Mouse (Mus musculus) lung, adult 2 months (tissue): ENCODE measurements around the gene Esrrg. TPM values are rescaled to one million over a fixed set of nuclear protein-coding genes. Genes with fewer than 3 reads are reported as not detected.

Experiments used
- DNase-seq: peaks from one replicate; pipeline ENCODE4 v3.0.0; 2022
- H3K4me1 ChIP-seq: fragments of 200-500 bp; 2 replicates; pipeline ENCODE4 v1.6.1; 2011; ENCODE audit warnings: low read length; ENCODE audit not compliant: control insufficient read depth, insufficient read depth
- H3K4me3 ChIP-seq: fragments of 200-500 bp; replicated peaks from 2 replicates; pipeline ENCODE3; 2011; ENCODE audit warnings: low read depth, mild to moderate bottlenecking, control low read depth, low read length; ENCODE audit errors: extremely low read depth
- CTCF ChIP-seq: fragments of 200-500 bp; IDR thresholded peaks from 2 replicates; pipeline ENCODE4 v1.5.1; 2011; ENCODE audit warnings: mild to moderate bottlenecking, low read length, control low read depth; ENCODE audit not compliant: insufficient read depth
- POLR2A ChIP-seq: fragments of 200-500 bp; IDR thresholded peaks from 2 replicates; pipeline ENCODE4 v1.6.1; 2011; ENCODE audit warnings: low read depth, mild to moderate bottlenecking, control low read depth, low read length, borderline replicate concordance; ENCODE audit errors: extremely low read depth
- WGBS: fragments of 180-500 bp; shearing (Covaris S2); methylation state at CpG from one replicate; pipeline ENCODE4 v1.1.7; 2018; 5-methylcytosine and 5-hydroxymethylcytosine counted together
- polyA plus RNA-seq: library from polyadenylated mRNA; depleted of rRNA; stranded (reverse); fragments of >200 nt; gene quantifications from 2 replicates; pipeline ENCODE4 v1.2.3, GENCODE M21; 2012

Esrrg gene
- polyA plus RNA-seq, 1 experiment = 1.3 TPM

GRCm38 (mm10) chr1:188156520-188156919, 547.9 kb downstream of the Esrrg start:
- no peak for DNase-seq
- no peak overlapping the region for H3K4me3 ChIP-seq
- WGBS = 98% methylated on average over 5 of the region's 5 CpGs

GRCm38 (mm10) chr1:188157237-188157955, 548.8 kb downstream of the Esrrg start:
- WGBS = 61% methylated on average over 7 of the region's 7 CpGs
- Histone ChIP-seq H3K4me1 (no peaks in the 10 kb centered on the region), H3K4me3 (no peak overlapping the region)
- no peak for TF ChIP-seq CTCF
- no peak for TF ChIP-seq POLR2A
- DNase-seq = no peak

More at GRCm38 (mm10) chr1:188156520-188156919, 547.9 kb downstream of the Esrrg start:
- H3K4me1 ChIP-seq = no peaks in the 10 kb centered on the region
- TF ChIP-seq CTCF (no peak), POLR2A (no peak)

DNA sequence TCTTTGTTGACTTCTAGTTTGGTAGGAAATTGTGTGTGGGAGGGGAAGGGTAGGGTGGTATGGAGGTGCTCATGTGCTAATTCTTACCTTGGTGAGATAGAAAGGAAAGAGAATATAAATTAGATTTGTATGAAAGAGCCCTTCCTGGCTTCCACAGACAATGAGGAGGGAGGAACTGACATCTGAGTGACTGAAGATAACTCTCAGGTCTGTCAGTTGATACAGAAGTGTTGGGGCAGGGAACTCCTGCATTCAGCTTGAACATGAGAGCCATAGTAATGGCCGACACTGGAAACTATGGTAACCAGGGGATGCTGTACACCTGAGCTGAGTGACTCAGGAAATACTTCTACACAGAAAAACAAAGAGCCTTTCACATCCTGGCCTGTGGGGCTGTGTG, 550.1 kb downstream of the Esrrg start:
- no peak for TF ChIP-seq POLR2A
- TF ChIP-seq CTCF = no peak
- Histone ChIP-seq H3K4me1 (no peaks in the 10 kb centered on the region), H3K4me3 (no peak overlapping the region)
- 63% methylated on average over 1 of the region's 1 CpGs for WGBS
- no peak for DNase-seq

GRCm38 (mm10) chr1:188159108-188159507, 550.5 kb downstream of the Esrrg start:
- DNase-seq = no peak
- Histone ChIP-seq H3K4me1 (no peaks in the 10 kb centered on the region), H3K4me3 (no peak overlapping the region)
- WGBS = 75% methylated on average over 2 of the region's 2 CpGs
- TF ChIP-seq POLR2A (no peak), CTCF (no peak)

DNA sequence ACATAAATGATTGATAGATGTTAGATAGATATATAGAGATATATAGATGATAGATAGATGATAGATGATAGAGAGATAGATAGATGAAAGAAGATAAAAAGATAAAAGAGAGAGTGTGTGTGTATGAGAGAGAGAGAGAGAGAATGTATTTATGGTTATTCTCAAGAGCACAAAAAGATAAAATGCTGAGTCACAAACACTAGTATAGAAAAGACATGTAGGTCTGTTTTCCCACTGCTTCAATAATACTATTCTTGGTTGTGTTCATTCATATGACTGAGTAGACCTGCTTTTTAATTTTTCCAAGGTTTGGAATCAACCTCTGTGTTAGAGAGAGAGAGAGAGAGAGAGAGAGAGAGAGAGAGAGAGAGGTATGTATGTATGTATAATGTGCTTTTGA, 554.5 kb downstream of the Esrrg start:
- no peaks in the 10 kb centered on the region; the same call in 1 of the 2 replicates for H3K4me1 ChIP-seq
- no peak for DNase-seq
- TF ChIP-seq CTCF = no peak
- no peak for TF ChIP-seq POLR2A
- H3K4me3 ChIP-seq = no peak overlapping the region

GRCm38 (mm10) chr1:188164251-188164650, 555.7 kb downstream of the Esrrg start:
- DNase-seq = no peak
- TF ChIP-seq CTCF = no peak
- TF ChIP-seq POLR2A = no peak
- Histone ChIP-seq H3K4me1 (no peaks in the 10 kb centered on the region; the same call in 1 of the 2 replicates), H3K4me3 (no peak overlapping the region)
- WGBS = 63% methylated on average over 6 of the region's 6 CpGs

DNA sequence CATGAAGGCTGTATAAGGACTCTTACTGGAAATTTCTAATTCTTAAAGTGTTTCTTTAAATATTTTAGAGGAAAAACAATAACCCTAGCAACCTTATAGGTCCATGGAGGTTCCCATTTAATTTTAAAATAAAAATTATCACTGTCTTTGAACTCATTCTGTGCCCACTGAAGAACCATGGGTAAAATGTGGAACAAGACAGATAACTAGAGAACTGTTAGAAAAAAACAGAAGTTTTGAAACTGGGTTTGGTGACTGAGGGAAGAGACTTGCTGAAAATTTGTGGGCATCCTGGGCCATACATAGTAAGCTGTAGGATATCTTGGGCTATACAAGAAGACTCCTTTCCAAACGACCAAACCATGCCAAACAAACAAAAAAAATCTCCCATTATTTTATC, 565.3 kb downstream of the Esrrg start:
- TF ChIP-seq CTCF = no peak
- TF ChIP-seq POLR2A = no peak
- no peak for DNase-seq
- 37% methylated on average over 1 of the region's 1 CpGs for WGBS
- H3K4me1 ChIP-seq = no peaks in the 10 kb centered on the region
- no peak overlapping the region for H3K4me3 ChIP-seq

DNA sequence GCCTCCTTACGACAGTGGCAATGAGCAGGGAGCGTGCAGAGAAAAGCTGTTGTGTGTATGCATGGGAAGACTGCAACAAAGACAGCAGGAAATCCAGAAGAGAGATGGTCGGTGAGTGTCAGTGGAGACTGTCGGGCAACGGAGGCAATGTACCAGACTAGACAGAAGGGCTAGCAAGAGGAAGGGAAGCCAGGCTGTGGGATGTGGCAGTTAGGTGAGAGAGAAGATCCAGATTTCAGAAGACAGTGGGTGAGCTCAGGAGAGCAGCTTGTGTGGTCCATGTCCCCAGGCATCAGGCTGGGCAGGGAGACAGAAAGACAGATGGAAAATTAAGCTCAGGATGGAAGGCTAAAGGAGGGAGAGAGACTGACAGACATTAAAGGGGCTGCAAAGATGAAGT, 574.4 kb downstream of the Esrrg start:
- H3K4me3 ChIP-seq = no peak overlapping the region
- H3K4me1 ChIP-seq = no peaks in the 10 kb centered on the region
- DNase-seq = no peak
- WGBS = 84% methylated on average over 5 of the region's 5 CpGs
- TF ChIP-seq POLR2A (no peak), CTCF (no peak)

DNA sequence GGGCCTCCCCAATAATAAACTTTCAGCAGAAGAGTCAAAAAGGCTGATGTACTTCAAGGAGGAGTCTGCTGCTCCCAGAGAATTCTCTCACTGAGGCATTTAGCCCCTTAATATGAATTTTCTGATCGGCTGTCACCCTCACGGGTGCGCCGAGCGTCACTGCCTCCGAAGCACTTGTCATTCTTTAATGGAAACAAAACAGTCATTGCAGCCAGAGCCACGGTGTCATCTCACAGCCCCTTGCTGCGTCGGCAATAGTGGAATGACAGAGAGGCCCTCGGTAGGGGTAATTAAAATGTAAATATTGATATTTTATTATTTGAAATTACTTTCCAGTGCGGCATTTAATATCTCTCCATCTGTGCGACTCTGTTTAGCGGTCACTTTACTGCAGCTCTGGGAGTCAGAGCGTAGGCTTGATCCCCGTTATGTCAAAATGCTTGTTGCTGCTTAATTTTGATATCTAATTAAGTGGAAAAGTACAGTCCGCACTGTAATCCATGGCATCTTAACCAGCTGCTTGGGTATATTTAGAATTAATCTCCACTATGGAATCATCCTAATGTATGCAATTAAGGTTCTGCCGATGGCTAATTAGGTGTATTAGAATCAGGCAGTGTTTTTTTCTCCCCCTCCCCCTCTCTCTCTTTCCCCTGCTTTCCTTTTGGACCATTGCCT, 578.0 kb downstream of the Esrrg start:
- H3K4me1 ChIP-seq = no peaks in the 10 kb centered on the region
- TF ChIP-seq CTCF (no peak), POLR2A (no peak)
- DNase-seq = no peak
- H3K4me3 ChIP-seq = no peak overlapping the region
- WGBS = 63% methylated on average over 17 of the region's 17 CpGs

DNA sequence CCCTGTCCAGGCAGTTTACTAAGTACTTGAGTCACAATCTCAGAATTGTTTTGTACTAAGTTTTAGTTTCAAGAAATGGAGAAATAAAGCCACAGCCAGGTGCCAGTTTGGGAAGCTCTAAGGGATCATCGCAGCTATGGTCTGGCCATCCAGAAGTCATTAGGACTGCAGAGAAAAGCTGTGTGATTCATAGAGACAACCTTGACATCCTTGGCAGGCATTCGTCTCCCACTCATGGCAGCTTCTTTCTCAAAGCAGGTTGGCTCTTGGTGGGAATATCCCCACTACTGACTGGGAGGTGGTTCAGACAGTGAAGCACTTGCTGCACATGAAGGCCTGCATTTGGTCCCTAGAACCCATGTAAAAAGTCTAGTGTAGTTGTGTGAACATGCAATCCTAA, 584.4 kb downstream of the Esrrg start:
- 93% methylated on average over 2 of the region's 2 CpGs for WGBS
- H3K4me3 ChIP-seq = no peak overlapping the region
- DNase-seq = no peak
- H3K4me1 ChIP-seq = no peaks in the 10 kb centered on the region
- TF ChIP-seq POLR2A (no peak), CTCF (no peak)
